19 mouse cellular contexts compared by ENCODE assay signal in the genomic region with DNA sequence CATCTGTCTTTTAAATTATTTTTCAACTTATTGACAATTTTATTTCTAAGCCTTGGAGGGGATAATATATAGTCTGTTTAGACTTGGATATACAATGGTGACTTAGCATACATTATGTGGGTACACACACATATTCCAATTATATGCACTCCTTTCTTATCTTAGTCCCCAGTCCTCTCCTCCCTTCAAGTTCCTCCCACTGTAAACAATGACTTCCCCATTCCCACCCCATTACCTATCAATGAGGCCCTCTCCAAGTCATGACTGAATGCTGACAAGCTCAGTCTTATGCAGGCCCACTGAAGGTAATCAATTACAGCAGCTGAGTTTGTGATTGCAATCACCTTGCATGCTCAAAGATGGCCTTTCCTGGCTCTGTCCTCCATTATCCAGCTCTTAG. TPM values are rescaled to one million over a fixed set of nuclear protein-coding genes. Genes with fewer than 3 reads are reported as not detected.
"Had no signal": no experiment of that assay in that cellular context is flagged by ENCODE, and none has a peak within 500 bp of the region (broad histone marks: within the 10 kb centered on the region; RNA-seq: fewer than 3 reads in every experiment).

No protein-coding gene starts in this region.

- H3K4me1 ChIP-seq: kidney, embryonic 15.5 days; limb, embryonic 12.5 days; lung, embryonic 15.5 days; midbrain, embryonic 13.5 days; neural tube, embryonic 12.5 days had no signal

- H3K27me3 ChIP-seq: kidney, embryonic 15.5 days; limb, embryonic 12.5 days; lung, embryonic 15.5 days; midbrain, embryonic 13.5 days; neural tube, embryonic 12.5 days had no signal

- DNase-seq: kidney, adult 18-20 months; kidney, postnatal 14 days; layer of hippocampus, adult 9-11 months; layer of hippocampus, postnatal 36 days; lung, postnatal 14 days had no signal

- H3K4me3 ChIP-seq: kidney, embryonic 15.5 days; limb, embryonic 12.5 days; lung, embryonic 15.5 days; midbrain, embryonic 13.5 days; neural tube, embryonic 12.5 days had no signal

- H3K9me3 ChIP-seq: kidney, embryonic 15.5 days; limb, embryonic 12.5 days; lung, embryonic 15.5 days; midbrain, embryonic 13.5 days; neural tube, embryonic 12.5 days had no signal

- H3K9ac ChIP-seq: kidney, embryonic 15.5 days; limb, embryonic 12.5 days; lung, embryonic 15.5 days; midbrain, embryonic 13.5 days; neural tube, embryonic 12.5 days had no signal

- H3K4me2 ChIP-seq: kidney, embryonic 15.5 days; limb, embryonic 12.5 days; lung, embryonic 15.5 days; midbrain, embryonic 13.5 days; neural tube, embryonic 12.5 days had no signal

- ATAC-seq: midbrain, embryonic 13.5 days had no signal

- H3K27ac ChIP-seq: kidney, embryonic 15.5 days; limb, embryonic 12.5 days; lung, embryonic 15.5 days; macrophage; midbrain, embryonic 13.5 days; neural tube, embryonic 12.5 days; stomach, postnatal 0 days had no signal

RNA-seq across cellular contexts. Expression of a gene that starts 8.0 kb away (rescaled TPM):
- total RNA-seq: layer of hippocampus, postnatal 36 days; left cerebral cortex, adult 8-10 months; left cerebral cortex, postnatal 25 days; liver, adult 2 months; monocyte, adult 5-6 weeks; neutrophil, adult 5-6 weeks had no signal
- polyA plus RNA-seq: intestine, embryonic 14.5 days; kidney, embryonic 15.5 days; large intestine, adult 2 months; liver, adult 2 months; lung, embryonic 15.5 days; macrophage; midbrain, embryonic 13.5 days; neural tube, embryonic 12.5 days had no signal
